Mouse (Mus musculus) layer of hippocampus, adult 9-11 months (tissue): ENCODE measurements around the gene Cldn34d.

Source experiments
- DNase-seq: peaks from one replicate; pipeline ENCODE4 v3.0.0; 2022

Gene Cldn34d

DNA sequence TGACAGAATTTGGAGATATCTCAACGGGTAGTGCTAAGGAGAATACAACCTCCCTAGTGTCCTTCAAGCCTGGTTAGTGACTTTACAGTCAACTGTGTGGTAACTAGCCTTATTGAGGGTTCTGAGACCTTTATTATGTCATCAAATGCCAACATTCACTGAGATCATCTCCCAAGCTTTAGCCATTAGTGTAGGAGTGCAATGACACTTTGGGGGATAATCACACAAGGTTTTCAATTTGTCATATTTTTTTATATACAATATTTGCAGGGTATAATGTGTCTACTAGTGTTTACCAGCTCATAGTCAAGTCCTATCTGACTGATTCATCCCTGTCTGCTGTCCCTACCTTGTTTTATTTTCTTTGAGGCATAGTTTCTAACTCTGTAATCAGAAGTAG lies at the start of gene Cldn34d:
Gene Cldn34d, minus strand, starts transcription at position 101 of the 400 bp plus-strand sequence.
- no peak for DNase-seq

DNA sequence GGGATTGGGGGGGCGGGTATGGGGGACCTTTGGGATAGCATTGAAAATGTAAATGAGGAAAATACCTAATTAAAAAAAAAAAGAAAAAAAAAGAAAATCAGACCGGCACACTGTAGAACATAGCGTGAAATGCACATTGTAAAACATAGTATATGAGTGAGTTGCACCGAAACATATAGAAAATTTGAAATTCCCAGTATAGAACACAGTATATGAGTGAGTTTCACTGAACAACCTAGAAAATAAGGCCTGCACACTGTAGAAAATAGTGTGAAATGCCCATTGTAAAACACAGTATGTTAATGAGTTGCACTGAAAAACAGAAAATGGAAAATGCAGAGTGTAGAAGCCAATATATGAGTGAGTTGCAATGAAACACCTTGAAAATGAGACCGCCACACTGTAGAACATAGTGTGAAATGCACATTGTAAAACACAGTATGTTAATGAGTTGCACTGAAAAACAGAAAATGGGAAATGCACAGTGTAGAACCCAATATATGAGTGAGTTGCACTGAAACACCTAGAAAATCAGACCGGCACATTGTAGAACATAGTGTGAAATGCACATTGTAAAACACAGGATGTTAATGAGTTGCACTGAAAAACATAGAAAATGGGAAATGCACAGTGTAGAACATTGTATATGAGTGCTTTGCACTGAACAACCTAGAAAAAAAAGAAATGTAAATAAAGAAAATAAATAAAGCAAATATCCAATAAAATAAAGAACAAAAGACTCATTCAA lies 4.1 kb downstream of the Cldn34d start:
- DNase-seq, result no peak
